Mouse (Mus musculus) regulatory T cell (primary cell): ENCODE measurements around the gene Pard3.

Experiments
- in situ Hi-C: fragments of 300-600 bp; cut with MboI, MseI; formaldehyde crosslinking; loops from one replicate; pipeline ENCODE4 v1.15.1; 2025; ENCODE audit warnings: high pct_unique_total_duplicates

Gene Pard3

GRCm38 (mm10) chr8:127136201-127136600, 72.5 kb downstream of the Pard3 start:
- in situ Hi-C loops, result no loop called here

- in situ Hi-C loops, result no loop called here
Observed at GRCm38 (mm10) chr8:127136781-127137180, 73.1 kb downstream of the Pard3 start.

- in situ Hi-C loops, result no loop called here
Observed at GRCm38 (mm10) chr8:127139154-127139553, 75.5 kb downstream of the Pard3 start.

- in situ Hi-C loops, result no loop called here
Observed at GRCm38 (mm10) chr8:127140945-127141344, 77.3 kb downstream of the Pard3 start.

- in situ Hi-C loops, result no loop called here
Observed at GRCm38 (mm10) chr8:127143641-127144040, 79.9 kb downstream of the Pard3 start.

GRCm38 (mm10) chr8:127144562-127144961, 80.9 kb downstream of the Pard3 start:
- in situ Hi-C loops, result no loop called here

GRCm38 (mm10) chr8:127145135-127145534, 81.4 kb downstream of the Pard3 start:
- in situ Hi-C loops, result no loop called here

GRCm38 (mm10) chr8:127146055-127146454, 82.4 kb downstream of the Pard3 start:
- in situ Hi-C loops, result no loop called here

- in situ Hi-C loops, result no loop called here
Observed at GRCm38 (mm10) chr8:127148821-127149220, 85.1 kb downstream of the Pard3 start.

- in situ Hi-C loops, result loop anchor here (25.0 kb wide), 1 partner anchor 638 kb away; no protein-coding TSS in a partner anchor
Observed at GRCm38 (mm10) chr8:127150645-127151044, 87.0 kb downstream of the Pard3 start.

GRCm38 (mm10) chr8:127151706-127152105, 88.0 kb downstream of the Pard3 start:
- in situ Hi-C loops, result loop anchor here (25.0 kb wide), 1 partner anchor 639 kb away; no protein-coding TSS in a partner anchor

- in situ Hi-C loops, result loop anchor here (25.0 kb wide), 1 partner anchor 645 kb away; no protein-coding TSS in a partner anchor
Observed at GRCm38 (mm10) chr8:127157087-127157486, 93.4 kb downstream of the Pard3 start.

- in situ Hi-C loops, result loop anchor here (25.0 kb wide), 1 partner anchor 647 kb away; no protein-coding TSS in a partner anchor
Observed at GRCm38 (mm10) chr8:127159421-127159966, 95.8 kb downstream of the Pard3 start.

GRCm38 (mm10) chr8:127161854-127162253, 98.2 kb downstream of the Pard3 start:
- in situ Hi-C loops, result loop anchor here (25.0 kb wide), 1 partner anchor 650 kb away; no protein-coding TSS in a partner anchor

- in situ Hi-C loops, result loop anchor here (25.0 kb wide), 1 partner anchor 651 kb away; no protein-coding TSS in a partner anchor
Observed at GRCm38 (mm10) chr8:127162821-127163220, 99.1 kb downstream of the Pard3 start.

GRCm38 (mm10) chr8:127164326-127165280, 100.9 kb downstream of the Pard3 start:
- in situ Hi-C loops, result loop anchor here (5.0 to 25.0 kb wide), 2 partner anchors 57 to 652 kb away; no protein-coding TSS in a partner anchor

GRCm38 (mm10) chr8:127168496-127168895, 104.8 kb downstream of the Pard3 start:
- in situ Hi-C loops, result loop anchor here (5.0 to 25.0 kb wide), 2 partner anchors 61 to 656 kb away; no protein-coding TSS in a partner anchor

GRCm38 (mm10) chr8:127169361-127169760, 105.7 kb downstream of the Pard3 start:
- in situ Hi-C loops, result loop anchor here (5.0 to 25.0 kb wide), 2 partner anchors 62 to 657 kb away; no protein-coding TSS in a partner anchor

GRCm38 (mm10) chr8:127170372-127170771, 106.7 kb downstream of the Pard3 start:
- in situ Hi-C loops, result loop anchor here (25.0 kb wide), 1 partner anchor 658 kb away; no protein-coding TSS in a partner anchor

- in situ Hi-C loops, result loop anchor here (25.0 kb wide), 1 partner anchor 659 kb away; no protein-coding TSS in a partner anchor
Observed at GRCm38 (mm10) chr8:127170930-127171329, 107.2 kb downstream of the Pard3 start.

GRCm38 (mm10) chr8:127173483-127173882, 109.8 kb downstream of the Pard3 start:
- in situ Hi-C loops, result loop anchor here (25.0 kb wide), 1 partner anchor 661 kb away; no protein-coding TSS in a partner anchor

- in situ Hi-C loops, result loop anchor here (25.0 kb wide), 1 partner anchor 662 kb away; no protein-coding TSS in a partner anchor
Observed at GRCm38 (mm10) chr8:127174411-127174810, 110.7 kb downstream of the Pard3 start.
